Mouse (Mus musculus): ENCODE results near the gene Rab21.

Gene Rab21

GRCm38 (mm10) chr10:115281381-115281780 is 34.0 kb downstream of the Rab21 start:
- no peak for DNase-seq (ENCODE audit: low read depth, low spot score)

DNA sequence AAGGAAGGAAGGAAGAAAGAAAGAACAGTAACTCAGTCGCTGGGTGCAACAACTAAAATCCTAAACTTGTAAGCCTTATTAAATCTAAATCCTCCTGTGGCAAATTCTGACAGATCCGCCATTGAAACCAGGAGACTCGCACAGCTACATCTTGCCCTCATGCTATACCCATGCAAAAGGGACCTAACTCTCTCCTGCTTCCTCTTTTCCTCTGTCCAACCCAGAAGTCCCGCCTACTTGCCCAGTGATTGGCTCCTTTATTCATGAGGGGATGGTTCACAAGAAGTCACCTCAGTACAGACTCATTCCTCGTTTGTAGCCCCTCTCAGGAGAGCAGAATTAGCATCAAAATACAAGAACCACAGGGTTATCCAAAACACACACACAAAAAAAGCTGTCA is 43.7 kb downstream of the Rab21 start:
- no peak for DNase-seq (ENCODE audit: low read depth, low spot score)

GRCm38 (mm10) chr10:115270612-115271390 is 44.6 kb downstream of the Rab21 start:
- DNase-seq (ENCODE audit: low read depth, low spot score), result no peak

DNA sequence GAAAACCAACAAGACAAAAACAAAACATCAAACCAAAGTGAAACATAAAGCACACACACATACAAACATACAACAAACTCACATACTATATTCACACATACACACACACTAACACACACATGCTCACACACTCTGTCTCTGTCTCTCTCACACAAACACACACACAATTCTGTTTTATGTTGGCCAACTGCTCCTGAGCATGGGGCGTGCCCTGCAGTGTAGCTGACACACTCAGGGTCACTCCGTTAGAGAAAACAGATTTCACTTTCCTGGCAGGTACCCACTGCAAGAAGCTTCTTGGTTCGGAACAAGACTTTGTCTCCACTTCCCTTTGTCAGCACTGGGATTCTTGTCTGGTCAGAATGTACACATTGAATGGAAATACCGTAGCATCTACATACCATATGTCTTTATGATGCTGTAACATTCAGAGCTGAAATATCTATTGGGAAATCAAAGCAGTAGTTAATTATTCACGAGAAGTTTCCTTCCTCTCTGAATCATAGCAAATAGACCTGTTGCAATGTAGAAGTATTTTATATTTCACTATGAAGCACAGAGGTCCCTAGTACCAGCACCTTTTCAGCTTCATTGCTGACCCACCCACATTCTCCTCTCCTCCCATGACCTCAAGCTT is 52.4 kb downstream of the Rab21 start:
- no peak for DNase-seq (ENCODE audit: low read depth, low spot score)

GRCm38 (mm10) chr10:115262261-115262660 is 53.1 kb downstream of the Rab21 start:
- no peak for DNase-seq (ENCODE audit: low read depth, low spot score)

DNA sequence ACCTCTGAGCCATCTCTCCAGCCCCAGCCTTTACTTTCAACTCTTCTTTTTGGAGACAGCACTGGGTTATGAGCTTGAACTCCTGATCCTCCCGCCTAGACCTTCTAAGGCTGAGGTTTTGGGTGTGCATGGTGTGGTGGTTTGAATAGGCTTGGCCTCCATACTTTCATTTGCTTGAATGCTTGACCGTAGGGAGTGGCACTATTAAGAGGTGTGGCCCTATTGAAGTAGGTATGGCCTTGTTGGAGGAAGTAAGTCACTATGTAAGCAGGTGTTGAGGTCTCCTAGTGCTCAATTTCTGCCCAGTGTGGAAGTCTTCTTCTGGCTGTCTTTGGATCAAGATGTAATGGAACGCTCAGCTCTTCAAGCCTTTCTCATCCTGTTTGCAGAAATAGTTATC is 54.0 kb downstream of the Rab21 start:
- no peak for DNase-seq (ENCODE audit: low read depth, low spot score)

DNA sequence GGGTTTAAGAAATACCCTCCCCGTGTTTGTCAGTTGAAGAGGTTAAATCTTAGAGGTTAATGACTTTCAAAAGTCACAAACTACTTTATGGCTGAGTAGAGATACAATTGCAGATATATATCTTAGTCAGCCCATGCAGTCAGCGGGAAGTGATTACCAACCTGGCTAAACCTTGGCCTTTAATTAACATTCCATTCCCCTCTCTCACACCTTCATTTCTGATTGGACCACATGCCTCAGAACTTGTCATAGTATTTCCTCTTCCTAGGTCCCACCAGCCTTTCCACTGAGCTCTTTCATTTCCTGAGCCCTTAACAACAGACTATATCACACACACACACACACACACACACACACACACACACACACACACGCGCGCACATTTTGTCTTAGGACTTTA is 59.2 kb downstream of the Rab21 start:
- DNase-seq (ENCODE audit: low read depth, low spot score), result no peak

- DNase-seq (ENCODE audit: low read depth, low spot score), result no peak
These were observed 61.9 kb downstream of the Rab21 start for GRCm38 (mm10) chr10:115253521-115253920.

GRCm38 (mm10) chr10:115252321-115252757 is 63.1 kb downstream of the Rab21 start:
- no peak for DNase-seq (ENCODE audit: low read depth, low spot score)

GRCm38 (mm10) chr10:115251088-115251934 is 64.1 kb downstream of the Rab21 start, which contains the start of gene Tbc1d15:
Gene Tbc1d15 (minus strand): TSS chr10:115251467.
- DNase-seq (ENCODE audit: low read depth, low spot score), result peak; percentile 97

DNA sequence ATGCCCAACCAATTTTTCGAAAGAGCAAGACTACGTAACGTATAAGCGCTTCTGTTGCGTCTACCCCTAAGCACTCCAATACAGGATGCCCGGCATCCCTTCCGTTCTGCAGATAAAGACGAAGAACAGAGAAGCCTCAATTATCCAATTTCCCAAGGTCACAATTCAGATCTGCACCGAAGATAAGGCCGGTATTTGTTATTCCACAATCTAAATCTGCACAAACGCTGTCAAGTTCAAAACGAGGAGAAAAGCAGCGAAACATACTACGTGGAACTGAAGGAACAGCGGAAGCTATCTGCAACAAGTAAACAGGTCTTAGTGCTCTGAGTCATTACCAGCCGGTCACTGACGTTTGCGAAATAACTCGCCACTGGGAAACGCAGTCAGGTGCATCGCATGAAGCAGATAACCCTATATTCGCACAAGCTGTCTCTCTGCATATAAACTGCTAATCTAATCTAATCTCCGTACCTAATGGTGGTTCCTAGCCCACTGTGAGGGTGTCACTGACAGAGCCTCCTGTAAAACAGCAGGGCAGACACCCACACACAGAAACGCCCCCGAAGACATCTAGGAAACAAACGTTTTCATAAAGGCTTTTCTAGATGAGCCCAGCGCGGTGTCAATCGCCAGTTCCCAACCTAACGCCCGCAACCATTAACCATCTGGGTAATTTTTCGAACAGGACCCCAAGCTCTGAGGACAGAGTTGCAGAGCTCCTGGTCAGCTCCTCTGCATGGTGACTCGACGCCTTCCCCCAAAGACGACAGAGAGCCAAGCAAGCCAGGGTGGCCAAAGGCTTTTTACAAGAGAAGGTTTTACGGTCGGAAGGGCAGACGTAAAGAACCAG is 64.9 kb downstream of the Rab21 start:
- no peak for DNase-seq (ENCODE audit: low read depth, low spot score)

GRCm38 (mm10) chr10:115248041-115248440 is 67.4 kb downstream of the Rab21 start:
- no peak for DNase-seq (ENCODE audit: low read depth, low spot score)

- no peak for DNase-seq (ENCODE audit: low read depth, low spot score)
These were observed 69.9 kb downstream of the Rab21 start for GRCm38 (mm10) chr10:115245488-115245887.

DNA sequence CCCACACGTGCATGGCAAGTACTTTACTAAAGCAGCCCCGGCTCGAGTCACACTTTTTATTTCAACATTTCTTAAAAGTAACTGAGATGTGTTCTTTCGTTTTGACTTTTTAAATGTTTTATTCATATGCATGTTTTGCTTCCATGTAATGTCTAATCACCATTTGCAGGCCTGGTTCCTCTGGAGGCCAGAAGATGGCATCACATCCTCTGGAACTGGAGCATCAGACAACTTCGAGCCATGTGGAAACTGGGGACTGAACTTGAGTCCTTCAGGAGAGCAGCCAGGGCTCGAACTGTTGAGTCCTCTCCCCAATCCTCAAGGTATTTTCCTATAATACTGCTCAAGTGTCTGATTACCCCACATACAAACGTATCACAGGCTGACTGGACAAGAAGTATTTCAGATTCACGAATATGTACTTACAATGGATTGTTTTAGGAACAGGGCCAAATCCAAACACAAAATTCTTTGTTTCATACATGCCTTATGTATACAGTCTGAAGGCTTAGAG is 74.3 kb downstream of the Rab21 start:
- no peak for DNase-seq (ENCODE audit: low read depth, low spot score)

DNA sequence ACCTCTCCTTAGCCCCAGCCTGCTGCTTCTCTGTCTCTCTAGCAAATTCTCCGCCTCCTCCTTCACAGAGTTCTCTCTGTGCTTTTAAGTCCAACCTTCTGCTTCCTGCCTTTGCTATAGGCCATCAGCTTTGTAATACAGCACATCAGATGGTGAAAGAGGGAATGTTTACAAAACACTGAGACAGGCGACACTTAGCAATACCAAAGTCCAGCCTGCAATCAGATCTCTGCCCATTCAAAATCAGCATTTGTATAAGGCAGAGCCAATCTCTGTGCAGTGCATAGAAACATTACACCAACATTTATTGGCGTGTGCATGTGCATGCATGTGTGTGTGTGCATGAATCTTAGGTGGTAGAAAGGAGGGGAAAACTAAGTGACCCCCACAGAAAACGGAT is 77.5 kb downstream of the Rab21 start:
- no peak for DNase-seq (ENCODE audit: low read depth, low spot score)

Data from telencephalon, adult 2 months (tissue).